Mouse (Mus musculus) cerebellum, adult 2 months (tissue): Measurements from ENCODE around the gene Tub. TPM values are rescaled to one million over a fixed set of nuclear protein-coding genes. Genes with fewer than 3 reads are reported as not detected.

Experiments
- DNase-seq, 2 experiments: peaks; one replicate each; pipeline ENCODE4 v3.0.0; 2021
- H3K27ac ChIP-seq: fragments of 200-500 bp; 2 replicates; pipeline ENCODE4 v1.5.1; 2012; ENCODE audit warnings: low read length, control low read depth, inconsistent platforms; ENCODE audit not compliant: insufficient read depth
- H3K27me3 ChIP-seq: fragments of 200-500 bp; 2 replicates; pipeline ENCODE4 v1.6.1; 2012; ENCODE audit warnings: inconsistent platforms, mild to moderate bottlenecking, low read length, moderate library complexity; ENCODE audit not compliant: control insufficient read depth, insufficient read depth
- H3K4me1 ChIP-seq: fragments of 200-500 bp; 2 replicates; pipeline ENCODE4 v1.6.1; 2011; ENCODE audit warnings: low read length; ENCODE audit not compliant: control insufficient read depth, insufficient read depth
- H3K4me3 ChIP-seq: fragments of 200-500 bp; replicated peaks from 2 replicates; pipeline ENCODE3; 2011; ENCODE audit warnings: mild to moderate bottlenecking, low read depth, low read length, control low read depth; ENCODE audit not compliant: insufficient read depth
- CTCF ChIP-seq: fragments of 200-500 bp; IDR thresholded peaks from 2 replicates; pipeline ENCODE4 v1.5.1; 2011; ENCODE audit warnings: low read depth, mild to moderate bottlenecking, control low read depth, low read length, moderate library complexity, borderline replicate concordance; ENCODE audit not compliant: insufficient read depth
- POLR2A ChIP-seq: fragments of 200-500 bp; IDR thresholded peaks from 2 replicates; pipeline ENCODE4 v1.6.1; 2011; ENCODE audit warnings: low read length, control low read depth, borderline replicate concordance; ENCODE audit not compliant: insufficient read depth
- WGBS: fragments of 180-500 bp; shearing (Covaris S2); methylation state at CpG from one replicate; pipeline ENCODE4 v1.1.7; 2018; 5-methylcytosine and 5-hydroxymethylcytosine counted together
- polyA plus RNA-seq: library from polyadenylated mRNA; depleted of rRNA; stranded (reverse); fragments of >200 nt; gene quantifications from 2 replicates; pipeline ENCODE4 v1.2.3, GENCODE M21; 2012; rRNA removed

Tub gene
- polyA plus RNA-seq, 1 experiment = 75.4 TPM

GRCm38 (mm10) chr7:109083813-109084184 lies 133.7 kb downstream of the Tub start:
- no peaks in the 10 kb centered on the region for H3K27me3 ChIP-seq
- peak in 1 of 2 experiments; percentile 33 for DNase-seq
- no peaks in the 10 kb centered on the region; the same call in 1 of the 2 replicates for H3K4me1 ChIP-seq
- no peak overlapping the region for H3K4me3 ChIP-seq
- TF ChIP-seq CTCF (no peak), POLR2A (no peak)
- 61% methylated on average over 4 of the region's 4 CpGs for WGBS
- H3K27ac ChIP-seq = no peak overlapping the region; the same call in 1 of the 2 replicates

Other genes with a start within 250 kb of the Tub start
- not detected in 2 replicates for gene Olfr512, start 237.0 kb upstream of the Tub start, polyA plus RNA-seq
- not detected in 2 replicates for gene Olfr513, start 199.4 kb upstream of the Tub start, polyA plus RNA-seq
- not detected in 2 replicates for gene Olfr514, start 124.3 kb upstream of the Tub start, polyA plus RNA-seq
- not detected in 2 replicates for gene Olfr516, start 99.8 kb upstream of the Tub start, polyA plus RNA-seq
- not detected in 2 replicates for gene Olfr517, start 78.0 kb upstream of the Tub start, polyA plus RNA-seq
- not detected in 2 replicates for gene Olfr518, start 65.3 kb upstream of the Tub start, polyA plus RNA-seq
- not detected in 2 replicates for gene Olfr519, start 55.9 kb upstream of the Tub start, polyA plus RNA-seq
- 0.82 and 1.1 TPM in 2 replicates for gene Nlrp10, start 20.2 kb upstream of the Tub start, polyA plus RNA-seq
- 92.2 and 96.9 TPM in 2 replicates for gene Eif3f, start 15.9 kb upstream of the Tub start, polyA plus RNA-seq
- gene Ric3, start 133.0 kb downstream of the Tub start, polyA plus RNA-seq = 61.6 and 66.0 TPM in 2 replicates
- 27.3 and 31.6 TPM in 2 replicates for gene Lmo1, start 224.9 kb downstream of the Tub start, polyA plus RNA-seq